Mouse (Mus musculus) heart, embryonic 12.5 days (tissue): ENCODE measurements at regions not wholly inside any gene's neighbourhood (a gene's known extent, or its start where the extent isn't known, plus 50 kb on each side); places are given as distances from the start of the nearest gene placed in this dataset.
A peak's percentile ranks its signal among the peaks of the same experiment; 100 is the strongest.

ENCODE experiments used
- ATAC-seq: fragments of 200-750 bp; cut with Nextera tagmentation; 2 replicates; pipeline ENCODE4 v1.8.0; 2017; ENCODE audit warnings: moderate TSS enrichment, moderate library complexity; ENCODE audit not compliant: insufficient number of reproducible peaks, low FRiP score
- H3K27ac ChIP-seq: fragments of 300-500 bp; sonication (generic); 2 replicates; pipeline ENCODE4 v1.5.1; 2016; ENCODE audit warnings: mild to moderate bottlenecking, moderate library complexity; ENCODE audit not compliant: poor library complexity, severe bottlenecking
- H3K27me3 ChIP-seq: fragments of 300-500 bp; sonication (generic); replicated peaks from 2 replicates; pipeline ENCODE4 v1.6.1; 2016; ENCODE audit warnings: mild to moderate bottlenecking, moderate library complexity
- H3K36me3 ChIP-seq: fragments of 300-500 bp; sonication (generic); 2 replicates; pipeline ENCODE4 v1.6.1; 2016; ENCODE audit warnings: mild to moderate bottlenecking, moderate library complexity
- H3K4me1 ChIP-seq: fragments of 300-500 bp; sonication (generic); replicated peaks from 2 replicates; pipeline ENCODE4 v1.6.1; 2016; ENCODE audit warnings: mild to moderate bottlenecking
- H3K4me2 ChIP-seq: fragments of 300-500 bp; sonication (generic); 2 replicates; pipeline ENCODE4 v1.6.1; 2016; ENCODE audit warnings: mild to moderate bottlenecking, moderate library complexity
- H3K4me3 ChIP-seq: fragments of 300-500 bp; sonication (generic); 2 replicates; pipeline ENCODE4 v1.5.1; 2016; ENCODE audit warnings: mild to moderate bottlenecking
- H3K9ac ChIP-seq: fragments of 300-500 bp; sonication (generic); 2 replicates; pipeline ENCODE4 v1.6.1; 2016; ENCODE audit warnings: mild to moderate bottlenecking, moderate library complexity
- H3K9me3 ChIP-seq: fragments of 300-500 bp; sonication (generic); replicated peaks from 2 replicates; pipeline ENCODE4 v1.6.1; 2016; ENCODE audit warnings: mild to moderate bottlenecking, moderate library complexity
- WGBS: fragments of 180-500 bp; shearing (Covaris S2); methylation state at CpG from one replicate; pipeline ENCODE4 v1.1.7; 2016; 5-methylcytosine and 5-hydroxymethylcytosine counted together

DNA sequence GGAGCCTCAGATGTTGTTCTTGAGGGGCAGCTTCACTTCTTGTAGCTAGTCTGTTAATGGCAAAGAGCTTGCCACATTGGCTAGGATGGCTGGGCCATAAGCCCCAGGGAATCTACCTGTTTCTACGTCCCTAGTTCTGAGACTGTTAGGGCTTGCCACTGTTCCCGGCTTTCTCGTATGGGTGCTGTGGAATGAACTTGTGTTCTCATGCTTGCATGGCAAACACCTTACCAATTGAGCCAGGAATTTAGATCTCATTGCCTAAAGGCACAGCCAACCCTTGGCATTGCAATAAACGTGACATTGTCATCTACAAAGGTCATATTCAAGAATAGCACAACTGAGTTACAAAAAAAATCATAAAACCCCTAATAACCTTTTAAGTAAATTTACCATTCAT, 489.8 kb downstream of the Ccdc171 start:
- no peak for ATAC-seq
- Histone ChIP-seq H3K27me3 (no peaks in the 10 kb centered on the region), H3K9ac (no peak overlapping the region), H3K9me3 (no peaks in the 10 kb centered on the region), H3K4me3 (no peak overlapping the region), H3K36me3 (no peaks in the 10 kb centered on the region), H3K4me2 (no peak overlapping the region), H3K4me1 (peaks cover 31% of the 10 kb centered on the region), H3K27ac (peak overlapping the region; percentile 52)
- WGBS = 86% methylated on average over 4 of the region's 4 CpGs

- Histone ChIP-seq H3K27me3 (no peaks in the 10 kb centered on the region), H3K36me3 (no peaks in the 10 kb centered on the region), H3K27ac (peak overlapping the region; percentile 52), H3K9me3 (no peaks in the 10 kb centered on the region), H3K4me3 (no peak overlapping the region), H3K4me1 (peaks cover 34% of the 10 kb centered on the region), H3K4me2 (peak overlapping the region; percentile 30), H3K9ac (no peak overlapping the region)
- WGBS = 44% methylated on average over 8 of the region's 8 CpGs
- no peak for ATAC-seq
Observed at GRCm38 (mm10) chr4:84015552-84016169, 490.3 kb downstream of the Ccdc171 start.

GRCm38 (mm10) chr4:84018135-84018534, 492.8 kb downstream of the Ccdc171 start:
- Histone ChIP-seq H3K36me3 (no peaks in the 10 kb centered on the region), H3K9ac (no peak overlapping the region), H3K4me1 (peaks cover 47% of the 10 kb centered on the region), H3K9me3 (no peaks in the 10 kb centered on the region), H3K4me2 (no peak overlapping the region), H3K4me3 (no peak overlapping the region), H3K27ac (no peak overlapping the region), H3K27me3 (0 out of 2 replicates have a peak, but pooled peaks cover 1% of the 10 kb centered on the region)
- peak; percentile 30; the same call in 1 of the 2 replicates for ATAC-seq
- WGBS = 62% methylated on average over 7 of the region's 7 CpGs

GRCm38 (mm10) chr4:84018774-84019173, 493.4 kb downstream of the Ccdc171 start:
- ATAC-seq = no peak
- 47% methylated on average over 7 of the region's 7 CpGs for WGBS
- H3K9me3 ChIP-seq = no peaks in the 10 kb centered on the region

GRCm38 (mm10) chr4:84019500-84020255, 494.3 kb downstream of the Ccdc171 start:
- ATAC-seq = no peak; the same call in 1 of the 2 replicates
- no peak overlapping the region for H3K9ac ChIP-seq
- H3K36me3 ChIP-seq = no peaks in the 10 kb centered on the region
- H3K4me2 ChIP-seq = no peak overlapping the region
- H3K4me1 ChIP-seq = peaks cover 47% of the 10 kb centered on the region
- peaks cover 6% of the 10 kb centered on the region; the same call in 1 of the 2 replicates for H3K27me3 ChIP-seq
- no peak overlapping the region for H3K4me3 ChIP-seq
- 69% methylated on average over 14 of the region's 14 CpGs for WGBS
- H3K27ac ChIP-seq = no peak overlapping the region
- no peaks in the 10 kb centered on the region for H3K9me3 ChIP-seq

More at GRCm38 (mm10) chr4:84018774-84019173, 493.4 kb downstream of the Ccdc171 start:
- no peak overlapping the region for H3K4me3 ChIP-seq
- 0 out of 2 replicates have a peak, but pooled peaks cover 4% of the 10 kb centered on the region for H3K27me3 ChIP-seq
- no peaks in the 10 kb centered on the region for H3K36me3 ChIP-seq
- peaks cover 47% of the 10 kb centered on the region for H3K4me1 ChIP-seq
- H3K9ac ChIP-seq = no peak overlapping the region
- H3K27ac ChIP-seq = no peak overlapping the region
- no peak overlapping the region for H3K4me2 ChIP-seq

DNA sequence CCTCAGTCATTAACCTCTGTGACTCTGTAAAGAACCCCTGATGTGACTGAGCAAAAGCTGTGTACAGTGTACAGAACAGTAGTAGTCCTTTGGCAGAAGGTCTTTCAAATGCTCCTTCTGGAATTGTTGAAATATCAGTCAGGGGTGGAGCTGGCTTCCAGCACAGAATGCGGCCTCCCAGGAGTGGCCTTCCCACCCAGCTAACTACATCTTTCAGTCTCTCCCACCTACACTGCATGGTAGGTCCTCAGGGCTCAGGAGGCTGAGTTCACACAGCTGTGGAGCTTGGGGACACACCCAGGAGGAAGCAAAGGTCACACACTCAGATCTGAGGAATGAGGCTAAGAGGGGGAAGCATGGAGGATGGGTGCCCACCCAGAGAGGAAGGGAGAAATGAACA, 495.3 kb downstream of the Ccdc171 start:
- Histone ChIP-seq H3K4me3 (no peak overlapping the region), H3K9me3 (no peaks in the 10 kb centered on the region), H3K27ac (no peak overlapping the region), H3K9ac (no peak overlapping the region), H3K36me3 (no peaks in the 10 kb centered on the region), H3K4me1 (peaks cover 40% of the 10 kb centered on the region), H3K4me2 (no peak overlapping the region), H3K27me3 (peaks cover 7% of the 10 kb centered on the region; the same call in 1 of the 2 replicates)
- ATAC-seq = no peak
- WGBS = 70% methylated on average over 1 of the region's 1 CpGs

DNA sequence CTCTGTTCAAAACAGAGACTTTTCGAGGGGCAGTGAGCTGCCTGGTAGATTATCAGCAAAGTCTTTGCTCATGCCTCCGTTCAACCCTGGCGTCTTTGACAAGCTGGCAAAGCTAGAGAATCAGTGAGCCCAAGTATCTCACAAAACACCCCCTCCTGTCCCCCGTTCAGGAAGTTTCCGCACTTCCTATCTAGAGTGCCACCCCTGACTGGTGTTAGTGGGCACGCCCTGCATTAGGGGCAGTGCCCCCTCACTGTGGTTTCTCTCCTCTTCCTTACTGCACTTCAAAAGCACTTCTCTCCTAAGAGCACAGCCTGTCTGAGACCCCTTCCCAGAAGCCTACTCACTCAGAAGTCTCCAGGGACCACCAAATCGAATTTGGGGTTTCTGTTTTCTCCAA, 497.0 kb downstream of the Ccdc171 start:
- ATAC-seq = no peak
- Histone ChIP-seq H3K9ac (no peak overlapping the region), H3K4me1 (peaks cover 41% of the 10 kb centered on the region), H3K9me3 (no peaks in the 10 kb centered on the region), H3K4me2 (no peak overlapping the region), H3K36me3 (no peaks in the 10 kb centered on the region), H3K27ac (no peak overlapping the region), H3K27me3 (peaks cover 7% of the 10 kb centered on the region; the same call in 1 of the 2 replicates), H3K4me3 (no peak overlapping the region)
- WGBS = 59% methylated on average over 7 of the region's 7 CpGs

GRCm38 (mm10) chr4:84026144-84026543, 500.8 kb downstream of the Ccdc171 start:
- H3K4me1 ChIP-seq = peaks cover 25% of the 10 kb centered on the region
- H3K9ac ChIP-seq = no peak overlapping the region
- H3K36me3 ChIP-seq = no peaks in the 10 kb centered on the region
- H3K27me3 ChIP-seq = peaks cover 7% of the 10 kb centered on the region; the same call in 1 of the 2 replicates
- H3K9me3 ChIP-seq = no peaks in the 10 kb centered on the region
- 32% methylated on average over 8 of the region's 8 CpGs for whole genome bisulfite sequencing
- H3K27ac ChIP-seq = no peak overlapping the region
- H3K4me2 ChIP-seq = no peak overlapping the region
- H3K4me3 ChIP-seq = no peak overlapping the region
- no peak for ATAC-seq

GRCm38 (mm10) chr4:84028120-84028519, 502.8 kb downstream of the Ccdc171 start:
- Histone ChIP-seq H3K9ac (no peak overlapping the region), H3K36me3 (no peaks in the 10 kb centered on the region), H3K4me3 (no peak overlapping the region), H3K4me2 (no peak overlapping the region), H3K9me3 (no peaks in the 10 kb centered on the region), H3K4me1 (peaks cover 15% of the 10 kb centered on the region), H3K27ac (no peak overlapping the region), H3K27me3 (peaks cover 6% of the 10 kb centered on the region; the same call in 1 of the 2 replicates)
- WGBS = 26% methylated on average over 5 of the region's 5 CpGs
- no peak for ATAC-seq

DNA sequence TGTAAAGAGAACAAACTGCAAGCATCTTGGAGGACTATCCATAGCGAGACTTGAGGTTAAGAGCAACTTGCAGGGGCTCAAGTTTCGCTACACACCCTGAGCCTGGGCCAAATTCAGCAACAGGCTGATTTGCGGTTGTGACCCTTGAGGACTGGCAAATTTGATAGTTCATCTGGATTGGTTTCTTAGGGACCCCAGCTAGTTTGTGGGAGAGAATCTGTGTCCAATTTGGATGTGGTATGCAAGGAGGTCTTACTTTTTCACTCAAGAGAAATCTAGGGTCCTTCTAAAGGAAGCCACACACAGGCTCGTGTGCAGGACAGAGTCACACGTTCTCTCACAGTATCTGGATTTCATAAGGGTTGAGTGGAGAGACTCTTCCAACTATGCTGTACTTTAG, 505.6 kb downstream of the Ccdc171 start:
- Histone ChIP-seq H3K4me2 (no peak overlapping the region), H3K27me3 (no peaks in the 10 kb centered on the region), H3K9ac (no peak overlapping the region), H3K4me3 (no peak overlapping the region), H3K9me3 (no peaks in the 10 kb centered on the region; the same call in 1 of the 2 replicates), H3K4me1 (peaks cover 15% of the 10 kb centered on the region), H3K36me3 (no peaks in the 10 kb centered on the region), H3K27ac (no peak overlapping the region)
- ATAC-seq = no peak
- WGBS = 79% methylated on average over 5 of the region's 5 CpGs

GRCm38 (mm10) chr4:84032505-84032904, 507.2 kb downstream of the Ccdc171 start:
- no peak overlapping the region for H3K27ac ChIP-seq
- no peak for ATAC-seq
- no peaks in the 10 kb centered on the region; the same call in 1 of the 2 replicates for H3K9me3 ChIP-seq
- H3K4me2 ChIP-seq = no peak overlapping the region
- H3K27me3 ChIP-seq = no peaks in the 10 kb centered on the region
- H3K4me3 ChIP-seq = no peak overlapping the region
- no peak overlapping the region for H3K9ac ChIP-seq
- peaks cover 9% of the 10 kb centered on the region for H3K4me1 ChIP-seq
- 61% methylated on average over 10 of the region's 10 CpGs for WGBS
- H3K36me3 ChIP-seq = no peaks in the 10 kb centered on the region
